Mouse (Mus musculus): ENCODE data around the gene Mcfd2.

- TF ChIP-seq CTCF (IDR thresholded peaks at IDR 0.05; ENCODE audit: borderline replicate concordance, insufficient read depth, low read depth, low read length) (no peak), POLR2A (IDR thresholded peaks at IDR 0.05; ENCODE audit: borderline replicate concordance, insufficient read depth, low read length) (no peak)
These were observed 28.7 kb downstream of the Mcfd2 start for GRCm38 (mm10) chr17:87236725-87237650.

Measured in cerebellum, adult 2 months (tissue).